Mouse (Mus musculus) left cerebral cortex, adult 11 months (tissue): ENCODE measurements around the gene Dcdc2a.

Source experiments
- DNase-seq: peaks from one replicate; pipeline ENCODE4 v3.0.0; 2022; ENCODE audit warnings: low spot score

Gene Dcdc2a

DNA sequence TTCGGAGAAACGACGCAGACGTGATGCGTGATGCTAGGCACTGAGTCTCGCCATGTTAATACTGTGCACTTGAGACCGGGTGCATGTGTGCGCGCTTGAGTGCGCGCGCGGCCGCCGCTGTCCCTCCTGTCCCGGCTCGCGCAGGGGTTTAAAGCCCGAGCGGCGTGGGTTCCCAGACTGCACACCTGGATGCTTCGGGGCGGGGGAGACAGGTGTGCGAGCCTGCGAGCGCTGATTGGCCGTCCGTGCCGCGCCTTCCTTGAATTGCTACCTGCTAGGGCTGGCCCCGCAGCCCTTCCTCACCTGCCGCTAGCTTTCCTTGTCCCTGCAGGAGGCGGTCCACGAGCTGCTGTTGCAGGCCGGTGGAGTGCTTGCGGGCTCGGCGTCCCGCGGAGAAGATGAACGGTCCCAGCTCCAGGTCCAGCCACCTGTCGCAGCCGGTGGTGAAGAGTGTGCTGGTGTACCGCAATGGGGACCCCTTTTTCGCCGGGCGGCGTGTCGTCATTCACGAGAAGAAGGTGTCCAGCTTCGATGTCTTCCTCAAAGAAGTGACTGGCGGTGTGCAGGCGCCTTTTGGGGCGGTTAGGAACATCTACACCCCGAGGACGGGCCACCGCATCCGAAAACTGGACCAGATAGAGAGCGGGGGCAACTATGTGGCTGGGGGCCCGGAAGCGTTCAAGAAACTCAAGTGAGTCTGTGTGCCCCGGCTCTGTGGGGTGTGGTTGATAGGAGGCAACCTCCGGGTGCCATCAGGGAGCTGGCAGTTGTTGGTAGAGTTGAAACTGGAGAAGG lies at the start of gene Dcdc2a:
Gene Dcdc2a (plus strand): TSS at position 132 of the 795 bp plus-strand sequence.
- DNase-seq, result no peak

DNA sequence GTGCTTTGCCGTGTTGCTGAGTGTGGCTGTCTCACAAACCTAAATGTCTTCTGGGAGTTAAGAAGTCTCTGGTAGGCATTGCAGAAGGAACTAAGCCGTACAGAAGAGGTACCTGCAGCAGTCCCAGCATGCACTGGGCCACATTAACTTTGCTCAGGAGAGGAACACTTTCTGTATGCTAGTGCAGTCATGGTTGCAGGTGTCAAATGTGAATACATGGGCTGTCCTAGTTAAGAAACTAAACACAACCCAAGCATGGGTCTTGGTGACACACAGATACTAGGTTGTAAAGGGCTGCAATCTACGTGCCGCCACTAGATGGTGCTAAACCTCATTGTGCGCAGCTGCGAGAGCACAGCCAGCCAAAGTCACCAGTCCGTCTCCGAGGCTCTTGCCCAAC lies 48.7 kb upstream of the Dcdc2a start:
- DNase-seq, result no peak

DNA sequence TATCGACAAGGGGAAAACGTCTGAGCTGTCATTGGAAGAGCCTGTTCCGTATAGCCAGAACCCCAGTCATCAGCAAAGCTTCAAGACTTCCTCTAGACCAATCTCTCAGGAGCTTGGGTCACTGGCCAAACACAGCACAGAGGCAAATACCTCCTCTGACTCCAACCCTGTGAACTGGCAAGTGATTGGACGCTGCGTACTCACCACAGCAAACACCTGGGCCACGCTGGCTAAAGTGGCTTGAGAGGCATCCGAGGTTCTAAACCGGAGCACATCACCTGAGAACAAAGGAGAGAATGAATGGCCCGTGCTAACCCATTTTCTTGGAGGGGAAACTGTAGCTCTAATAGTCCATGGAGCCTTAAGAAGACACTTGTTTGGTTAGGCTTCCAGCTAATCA lies 37.5 kb upstream of the Dcdc2a start:
- DNase-seq, result no peak

DNA sequence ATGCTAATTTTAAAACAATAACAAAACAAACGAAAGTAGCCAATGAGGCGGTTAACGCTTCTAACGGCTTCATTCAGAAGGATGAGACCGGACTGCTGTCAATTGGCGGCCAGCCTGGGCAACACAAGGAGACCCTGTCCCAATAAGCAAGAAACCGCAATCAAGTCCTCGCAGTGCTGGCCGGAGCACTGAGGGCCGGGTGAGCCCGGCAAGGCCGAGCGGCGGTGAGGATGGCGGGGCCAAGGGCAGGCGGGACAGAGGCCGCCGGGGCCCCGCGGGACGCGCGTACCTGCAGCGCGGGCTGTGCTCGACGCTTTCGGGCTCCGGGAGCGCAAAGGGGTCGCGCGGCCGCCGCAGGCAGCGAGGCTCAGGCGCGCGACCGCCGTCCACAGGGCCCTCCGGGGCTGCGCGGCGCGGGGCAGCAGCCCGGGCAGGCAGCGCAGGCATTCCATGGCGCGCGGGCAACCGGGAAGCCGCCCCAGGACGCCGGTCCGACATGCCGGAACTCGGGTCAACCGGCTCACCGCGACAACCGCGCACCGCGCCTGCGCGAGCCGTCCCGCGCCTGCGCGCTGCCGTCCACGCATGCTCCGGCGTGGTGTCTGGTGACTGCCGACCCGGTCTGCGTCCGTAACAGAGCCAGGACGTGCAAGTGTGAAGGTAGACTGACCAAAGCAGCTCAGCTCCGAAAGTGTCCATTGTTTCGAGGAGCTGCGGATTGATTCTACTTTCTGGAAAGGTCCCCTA lies 35.8 kb upstream of the Dcdc2a start, which contains the start of gene Mrs2:
Gene Mrs2 (minus strand): TSS at position 587 of the 747 bp plus-strand sequence.
- peak; percentile 82 for DNase-seq

DNA sequence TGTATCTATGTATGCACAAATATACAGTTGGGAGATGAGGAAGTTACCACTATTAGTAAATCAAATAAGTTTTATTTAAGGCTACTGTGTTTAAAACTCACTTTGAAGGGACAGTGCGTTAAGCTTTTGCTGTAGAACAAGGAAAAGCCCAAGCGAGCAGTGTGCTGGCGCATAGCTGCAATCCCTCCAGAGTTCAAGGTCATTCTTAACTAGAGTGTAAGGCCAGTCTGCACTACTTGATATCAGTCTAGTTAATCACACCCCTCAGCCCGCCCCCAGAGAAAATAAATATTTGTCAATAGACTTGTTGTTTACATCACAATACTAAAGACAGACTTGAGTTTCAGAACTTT lies 35.3 kb upstream of the Dcdc2a start:
- no peak for DNase-seq

DNA sequence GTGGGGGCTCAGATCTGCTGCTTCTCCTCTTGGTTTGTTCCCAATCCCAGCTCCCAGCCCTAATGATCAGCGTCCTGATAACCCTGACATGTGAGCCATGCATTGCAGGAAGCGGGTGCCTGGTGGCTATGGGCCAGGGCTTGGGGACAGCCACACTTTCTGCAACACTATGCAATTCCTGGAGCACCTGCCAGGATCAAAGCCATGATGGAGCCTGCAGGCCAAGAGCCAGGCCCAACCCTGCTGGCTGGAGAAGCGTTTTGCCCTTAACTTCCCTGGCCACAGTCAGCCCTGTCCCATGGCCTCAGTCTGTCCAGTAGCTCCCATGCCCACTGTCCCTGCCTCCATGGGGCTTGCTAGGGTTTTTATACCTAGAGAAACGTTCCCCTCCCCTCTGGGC lies 33.4 kb upstream of the Dcdc2a start:
- no peak for DNase-seq

DNA sequence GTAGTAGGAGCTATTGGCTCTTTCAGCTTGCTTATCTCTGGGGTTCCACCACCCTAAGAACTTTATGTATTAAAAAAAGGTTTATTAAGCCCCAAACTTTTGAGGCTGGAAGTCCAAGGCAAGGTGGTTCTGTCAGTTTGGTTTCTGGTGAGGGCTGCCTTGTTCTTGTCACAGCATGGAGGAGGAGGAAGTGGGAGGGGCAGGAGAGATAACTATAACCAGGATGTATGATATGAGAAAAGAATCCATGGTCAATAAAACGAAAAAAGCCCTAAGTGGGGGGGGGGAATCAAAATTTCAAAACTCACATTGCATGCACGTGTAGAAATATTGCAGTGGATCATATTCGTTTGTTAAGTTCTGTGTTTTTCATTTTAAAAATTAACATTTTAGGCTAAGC lies 32.7 kb upstream of the Dcdc2a start:
- DNase-seq, result no peak

DNA sequence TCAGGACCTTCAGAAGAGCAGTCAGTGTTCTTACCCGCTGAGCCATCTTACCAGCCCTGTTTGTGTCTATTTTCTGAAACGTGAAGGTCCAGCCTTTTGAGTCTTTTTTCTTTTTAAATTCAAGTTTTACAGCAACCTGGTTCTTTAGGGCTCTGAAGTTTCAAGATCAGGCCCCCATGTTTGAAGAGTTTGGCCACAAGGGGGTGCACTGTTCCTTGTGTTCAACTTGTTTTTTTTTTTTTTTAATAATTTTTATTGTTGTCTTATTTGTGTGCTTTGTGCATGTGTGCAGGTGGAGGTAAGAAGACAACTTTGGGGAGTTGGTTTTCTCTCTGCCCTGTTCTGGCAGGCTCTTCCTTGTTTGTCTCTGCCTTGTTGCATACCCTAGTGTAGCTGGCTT lies 31.1 kb upstream of the Dcdc2a start:
- no peak for DNase-seq

DNA sequence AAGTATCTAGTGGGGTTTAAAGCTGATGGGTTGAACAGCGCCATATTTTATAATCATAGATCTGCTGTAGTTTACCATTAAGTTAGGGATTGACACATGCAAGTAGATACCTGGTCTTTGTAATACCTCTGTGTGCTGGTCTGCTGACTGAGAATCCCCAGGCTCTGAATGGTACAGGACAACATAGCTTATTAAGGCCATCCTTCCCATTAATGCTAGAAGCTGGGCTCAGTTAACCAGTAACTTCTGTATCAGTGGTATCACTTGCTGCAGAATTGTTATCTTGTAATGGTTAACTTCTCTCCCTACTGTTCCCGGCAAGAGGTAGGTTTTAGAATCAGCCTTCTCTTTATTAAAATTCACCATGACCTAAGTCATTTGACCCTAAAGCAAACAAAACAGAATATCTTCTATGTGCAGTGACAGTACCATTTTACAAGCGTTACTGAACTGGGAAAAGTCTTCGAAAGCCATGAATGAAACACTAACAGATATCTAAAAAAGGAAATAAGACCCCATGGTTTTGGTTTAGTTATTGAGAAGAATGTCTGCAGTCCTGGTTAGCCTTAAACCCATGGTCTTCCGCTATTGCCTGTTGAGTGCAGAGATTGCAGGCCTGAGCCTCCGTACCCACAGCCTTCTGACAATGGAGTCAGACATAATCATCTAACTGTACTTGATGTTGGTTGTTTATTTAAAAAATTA lies 29.2 kb upstream of the Dcdc2a start:
- DNase-seq, result no peak

DNA sequence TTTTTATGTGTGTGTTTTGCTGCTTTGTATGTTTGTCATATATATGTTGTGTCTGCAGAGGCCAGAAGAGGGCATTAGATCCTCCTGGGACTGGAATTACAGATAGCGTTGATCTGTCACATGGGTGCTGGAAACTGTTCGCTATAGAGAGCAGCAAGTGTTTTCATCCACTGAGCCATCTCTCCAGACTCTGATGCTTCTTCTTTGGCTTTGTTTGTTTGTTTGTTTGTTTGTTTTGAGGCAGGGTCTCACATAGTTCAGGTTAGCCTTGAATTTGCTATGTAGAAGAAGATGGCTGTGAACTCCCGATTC lies 28.7 kb upstream of the Dcdc2a start:
- DNase-seq, result no peak

DNA sequence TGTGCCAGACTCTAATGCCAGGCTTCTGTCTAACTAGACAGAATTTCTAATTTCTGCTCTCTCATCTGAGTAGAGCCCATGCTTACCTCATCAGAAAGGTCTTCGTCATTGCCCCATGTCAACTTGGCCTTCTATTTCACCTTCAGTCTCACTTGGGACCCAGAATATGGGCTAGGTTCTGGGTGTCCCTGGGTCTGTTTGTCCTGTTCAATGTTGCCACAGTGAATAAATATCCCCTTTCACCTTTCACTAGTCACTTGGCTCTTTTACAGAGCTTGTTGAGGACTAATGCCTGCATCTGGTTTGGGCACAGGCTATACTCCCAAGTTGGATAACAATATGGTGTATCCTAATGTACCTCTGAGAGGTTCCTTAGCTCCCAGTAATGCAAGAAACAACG lies 16.3 kb upstream of the Dcdc2a start:
- DNase-seq, result no peak

DNA sequence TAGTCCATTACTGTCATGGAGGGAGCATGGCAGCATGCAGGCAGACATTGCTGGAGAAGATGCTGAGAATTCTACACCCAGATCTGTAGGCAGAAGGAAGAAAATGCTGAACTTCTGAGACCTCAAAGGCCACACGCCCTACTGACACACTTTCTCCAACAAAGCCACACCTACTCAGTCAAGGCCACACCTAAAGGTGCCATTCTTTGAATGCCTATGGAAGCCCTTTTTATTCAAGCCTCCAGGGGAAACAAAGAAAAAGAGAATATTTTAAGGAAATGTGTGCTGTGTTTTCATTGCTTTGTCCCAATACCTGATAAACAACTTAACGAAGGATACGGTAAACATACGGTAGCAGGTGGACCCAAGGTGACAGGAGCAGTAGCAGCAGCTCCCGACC lies 3.1 kb upstream of the Dcdc2a start:
- DNase-seq, result no peak

DNA sequence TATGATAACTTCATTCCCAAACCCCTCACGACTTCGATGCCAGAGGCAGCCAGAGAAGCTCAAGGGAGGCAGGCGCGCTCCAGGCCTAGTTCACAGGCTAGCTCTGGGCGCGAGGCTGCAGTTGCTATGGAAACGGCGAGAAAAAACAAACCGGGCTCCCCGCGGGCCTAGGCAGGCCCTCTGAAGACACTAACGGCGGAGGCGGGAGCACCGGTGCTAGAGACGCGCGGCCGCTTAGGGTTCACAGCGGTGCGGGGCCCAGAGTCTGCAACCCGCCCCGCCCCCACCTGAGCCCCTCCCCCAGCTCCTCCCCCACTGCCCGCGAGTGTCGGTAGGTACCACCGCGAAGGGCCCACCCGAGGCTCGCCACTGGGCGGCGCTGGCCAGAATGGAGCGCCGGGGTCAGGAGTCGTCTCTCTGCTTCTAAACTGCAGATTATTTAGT lies 671 bp upstream of the Dcdc2a start:
- peak; percentile 65 for DNase-seq

DNA sequence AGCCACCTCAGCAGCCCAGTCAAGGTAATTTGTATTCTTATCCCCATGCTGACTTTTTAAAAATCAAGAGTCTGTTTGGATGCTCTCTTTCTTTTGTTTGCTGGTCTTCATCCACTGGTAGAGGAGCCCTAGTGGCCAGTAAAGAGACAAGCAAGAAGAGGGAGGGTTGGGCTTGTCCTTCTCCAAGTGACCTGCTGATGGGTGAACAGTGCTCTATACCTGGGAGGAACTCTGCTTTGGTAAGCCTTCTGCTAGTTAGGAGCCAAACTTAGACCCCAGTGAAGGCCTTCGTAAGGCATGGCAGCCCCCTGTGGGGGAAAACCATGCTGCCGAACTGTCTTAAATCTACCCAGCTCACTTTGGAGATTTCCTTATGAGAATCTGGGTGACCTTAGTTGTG lies 10.9 kb downstream of the Dcdc2a start:
- no peak for DNase-seq

DNA sequence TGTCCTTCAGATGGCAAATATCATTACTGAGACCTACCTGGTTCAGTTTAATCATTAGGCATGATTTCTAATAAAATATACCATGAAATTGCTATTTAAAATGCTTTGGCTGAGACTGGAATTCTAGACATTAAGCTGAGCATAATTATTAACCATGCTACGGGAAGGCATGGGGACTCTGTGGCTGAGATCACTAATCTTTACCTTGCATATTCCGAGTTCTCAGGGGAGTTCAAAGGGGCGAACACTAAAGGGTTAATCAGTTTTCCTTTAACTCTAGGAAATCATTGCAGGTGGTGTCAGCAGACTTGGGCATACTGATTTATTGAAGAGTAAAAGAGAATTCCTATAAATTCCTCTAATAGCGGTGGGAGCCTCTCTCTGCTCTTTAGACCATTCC lies 11.4 kb downstream of the Dcdc2a start:
- DNase-seq, result no peak

DNA sequence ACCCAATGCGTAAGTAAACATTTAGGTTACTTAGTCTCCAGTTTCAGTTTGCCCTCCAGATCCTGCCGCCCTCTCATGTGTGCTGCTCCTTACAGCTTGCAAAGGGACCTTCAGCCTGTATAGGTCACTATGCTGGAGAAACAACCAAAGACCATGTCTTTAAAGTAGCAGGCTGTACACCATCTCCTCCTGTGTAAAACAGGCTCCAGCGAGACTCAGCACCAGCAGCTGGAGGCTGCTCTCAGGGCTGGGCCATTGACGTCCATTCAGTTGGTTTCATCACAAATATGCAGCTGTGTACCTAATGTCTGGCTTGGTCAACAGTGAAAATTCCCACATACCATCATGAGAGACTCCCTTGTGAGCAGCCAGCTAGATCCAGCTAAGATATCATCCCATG lies 14.0 kb downstream of the Dcdc2a start:
- DNase-seq, result no peak

DNA sequence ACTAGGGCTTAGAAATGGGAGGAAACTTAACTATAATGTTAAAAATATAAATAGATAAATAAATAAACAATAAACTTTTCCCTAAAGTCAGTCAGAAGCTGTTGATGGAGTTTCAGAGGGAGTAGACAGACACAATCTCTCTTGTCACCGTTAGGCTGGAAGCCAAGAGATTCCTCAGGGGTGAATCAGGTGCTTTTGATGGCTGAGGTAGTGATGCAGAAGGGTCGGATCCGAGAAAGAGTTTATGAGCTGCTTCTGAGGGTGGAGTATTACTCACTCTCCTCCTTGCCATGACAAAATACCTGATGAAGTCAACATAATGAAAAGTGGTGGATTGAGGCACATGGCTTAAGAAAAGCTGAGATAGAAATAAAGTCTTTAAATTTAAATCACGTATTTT lies 15.0 kb downstream of the Dcdc2a start:
- no peak for DNase-seq

DNA sequence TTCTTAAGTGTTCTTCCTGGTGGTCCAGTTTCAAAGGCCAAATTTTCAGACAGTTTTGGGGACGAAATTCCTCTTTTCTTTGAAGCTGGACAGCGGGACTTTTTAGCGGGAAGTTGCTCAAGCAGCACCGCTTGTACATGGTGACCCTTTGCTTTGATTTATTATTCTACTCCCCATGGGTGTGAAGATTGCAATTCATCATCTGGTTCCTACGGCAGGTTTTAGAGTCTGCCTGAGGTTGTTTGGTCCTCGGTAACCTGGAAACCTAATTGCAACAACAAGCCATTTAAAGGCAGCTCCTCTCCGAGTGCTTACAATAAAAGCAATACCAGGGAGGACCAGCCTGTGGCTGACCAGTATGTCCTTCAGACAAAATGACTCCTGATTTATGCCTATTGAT lies 21.5 kb downstream of the Dcdc2a start:
- no peak for DNase-seq

DNA sequence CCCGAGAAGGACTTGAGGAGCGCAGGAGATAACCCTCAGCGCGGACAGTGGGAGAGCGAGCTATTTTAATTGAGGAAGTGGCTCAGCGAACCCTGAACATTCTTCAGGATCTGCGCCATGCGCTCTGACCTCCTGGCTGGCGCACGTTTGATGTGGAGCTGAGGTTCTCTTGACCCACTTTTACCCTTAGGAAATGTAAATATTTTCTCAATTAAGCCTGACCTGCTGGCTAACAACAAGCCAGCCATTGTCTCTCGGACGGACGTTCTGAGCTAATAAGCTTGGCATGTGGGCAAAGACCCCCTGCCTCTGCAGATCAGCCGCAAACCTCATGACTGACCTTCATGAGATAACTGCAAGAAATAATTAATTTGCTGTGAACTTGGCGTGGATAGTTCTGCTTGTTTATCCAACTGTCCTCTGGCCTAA lies 27.4 kb downstream of the Dcdc2a start:
- no peak for DNase-seq

DNA sequence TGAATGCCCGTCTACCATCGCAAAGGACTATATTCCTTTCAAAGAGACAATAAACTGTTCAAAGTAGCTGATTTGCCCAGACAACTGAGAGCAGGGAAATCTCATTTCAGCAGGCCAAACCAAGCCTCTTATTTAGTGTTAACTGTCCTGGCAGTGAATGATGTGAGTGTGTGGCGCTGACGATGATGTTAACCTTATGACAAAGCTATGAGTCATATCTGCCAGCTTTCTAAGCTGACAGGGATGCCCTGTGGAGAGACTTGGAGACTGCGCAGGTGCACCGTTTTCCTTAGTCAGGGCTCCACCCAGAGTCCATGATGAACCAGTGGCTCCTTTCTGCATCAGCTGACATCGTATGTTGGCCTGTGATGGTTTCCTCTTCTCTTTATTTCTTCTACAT lies 29.3 kb downstream of the Dcdc2a start:
- no peak for DNase-seq

DNA sequence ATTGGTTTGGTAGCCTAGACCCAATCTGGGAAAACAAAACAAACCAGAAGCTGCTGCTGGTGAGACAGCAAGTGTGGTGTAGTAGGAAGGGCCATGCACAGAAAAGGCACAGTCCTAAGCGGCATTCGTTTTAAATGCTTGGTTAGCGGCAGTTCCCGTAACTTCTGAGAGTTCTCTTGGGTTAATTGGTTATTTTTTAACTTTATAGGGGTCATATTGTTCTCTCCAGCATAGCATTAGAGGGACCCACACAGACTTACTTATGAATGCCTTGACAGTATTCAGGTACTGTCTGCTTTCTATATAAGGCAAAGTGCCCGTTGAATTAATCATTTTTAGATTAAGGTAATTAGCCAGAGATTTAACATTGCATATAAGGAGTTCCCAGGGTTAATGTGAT lies 35.5 kb downstream of the Dcdc2a start:
- DNase-seq, result no peak

DNA sequence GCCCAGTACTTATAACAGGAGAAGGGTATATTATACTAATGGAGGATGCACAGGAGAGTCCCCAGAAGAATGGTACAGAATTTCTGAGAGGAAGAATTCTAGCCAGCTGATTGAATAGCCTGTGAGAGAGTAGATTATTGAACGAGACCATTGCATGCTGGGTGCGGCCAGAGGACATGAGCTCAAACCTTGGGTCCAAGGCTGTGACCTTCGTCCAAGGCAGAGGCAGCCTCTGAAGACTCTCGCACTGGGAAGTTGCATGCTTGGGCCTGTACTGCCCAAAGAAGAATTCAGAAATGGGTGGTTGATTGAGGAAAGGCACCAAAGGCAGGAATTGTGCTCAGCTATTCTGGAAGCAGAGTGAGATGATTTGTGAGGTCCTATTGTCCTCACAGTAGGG lies 38.0 kb downstream of the Dcdc2a start:
- no peak for DNase-seq

DNA sequence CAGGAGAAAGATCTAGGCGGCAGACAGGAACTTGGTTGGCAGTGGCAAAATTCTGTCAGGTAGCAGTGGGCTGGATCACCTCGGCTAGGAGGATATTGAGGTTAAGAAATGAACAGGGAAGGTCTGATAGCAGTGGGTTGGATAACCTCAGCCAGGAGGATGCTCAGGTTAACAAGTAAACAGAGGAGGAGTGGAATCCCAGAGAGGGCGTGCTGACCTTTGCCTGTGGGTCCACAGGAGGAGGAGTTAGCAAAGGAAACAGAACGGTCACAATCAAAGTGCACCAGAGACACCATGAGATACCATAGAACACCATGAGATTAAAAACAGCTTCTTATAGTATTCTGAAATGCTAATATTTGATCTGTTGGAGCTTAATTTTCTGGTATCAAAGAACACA lies 38.6 kb downstream of the Dcdc2a start:
- no peak for DNase-seq
